Mouse (Mus musculus): ENCODE results near the gene Bcl7a.
A peak's percentile ranks its signal among the peaks of the same experiment; 100 is the strongest.

The Bcl7a gene

GRCm38 (mm10) chr5:123343707-123344627, at the start of gene Bcl7a:
Gene Bcl7a (plus strand): TSS chr5:123343834.
- peak; percentile 91 to 93 for DNase-seq

GRCm38 (mm10) chr5:123294653-123295052, 49.0 kb upstream of the Bcl7a start:
- DNase-seq: no peak

DNA sequence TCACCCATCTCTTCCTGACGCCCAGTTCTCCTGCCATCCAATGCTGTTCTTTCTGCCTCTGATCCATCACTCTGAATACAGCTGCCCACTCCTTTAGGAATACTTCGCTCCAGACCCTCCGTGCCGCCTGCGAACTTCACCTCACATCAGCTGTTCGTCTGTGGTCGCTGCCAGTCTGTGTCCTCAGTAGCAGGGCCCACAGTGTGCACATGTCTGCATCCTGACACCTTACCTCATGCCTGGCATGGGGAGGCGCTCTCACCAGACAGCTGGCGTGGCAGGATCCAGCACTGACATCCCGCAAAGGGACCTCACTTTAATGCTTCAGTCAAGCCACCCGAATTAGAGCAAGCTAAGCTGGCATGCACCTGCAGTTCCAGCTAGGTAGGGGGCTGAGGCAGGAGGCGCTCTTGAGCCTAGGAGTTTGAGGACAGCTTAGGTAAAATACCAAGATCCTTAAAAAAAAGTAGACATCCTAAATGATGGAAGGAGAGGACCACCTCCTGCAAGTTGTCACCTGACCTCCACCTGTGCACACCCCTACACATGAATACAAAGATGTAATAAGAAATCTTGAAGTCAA, 47.3 kb upstream of the Bcl7a start:
- peak in 1 of 2 experiments; percentile 12 for DNase-seq

DNA sequence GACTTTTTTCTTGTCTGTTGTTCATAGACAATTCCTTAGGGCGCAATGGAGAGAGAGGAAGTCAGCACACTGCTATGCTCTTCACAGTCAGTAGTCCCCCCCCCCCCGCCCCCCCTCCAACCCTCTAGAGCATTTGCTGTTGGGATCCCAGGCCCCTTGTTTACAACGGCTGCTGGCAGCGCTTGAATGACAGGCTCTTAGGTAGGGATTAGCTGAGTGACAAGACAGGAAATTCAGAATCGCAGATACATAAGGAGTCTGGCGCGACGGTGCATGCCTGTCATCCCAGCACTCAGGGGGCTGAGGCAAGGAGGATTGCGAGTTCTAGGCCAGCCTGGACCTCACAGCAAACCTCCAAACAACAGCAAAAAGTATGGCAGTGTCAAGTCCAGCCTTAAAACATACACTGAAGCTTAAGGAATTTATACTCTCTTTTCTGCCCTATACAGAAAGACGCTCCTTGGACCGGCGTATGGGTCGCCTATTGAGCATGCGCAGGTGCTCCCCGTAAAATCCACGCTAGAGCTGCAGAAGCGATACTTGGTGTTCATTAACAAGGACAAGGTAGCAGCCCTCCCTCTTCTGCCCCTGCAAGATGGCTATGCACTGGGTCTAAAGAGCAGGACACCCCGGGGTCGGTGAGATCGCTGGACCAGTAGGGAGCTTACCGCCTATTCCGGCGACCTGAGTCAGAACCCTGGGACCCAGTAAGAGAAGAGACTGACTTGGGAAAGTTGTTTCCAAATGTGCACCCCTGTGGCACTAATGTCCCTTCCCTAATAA, 46.5 kb upstream of the Bcl7a start:
- no peak for DNase-seq

GRCm38 (mm10) chr5:123297830-123298229, 45.8 kb upstream of the Bcl7a start:
- no peak for DNase-seq

DNA sequence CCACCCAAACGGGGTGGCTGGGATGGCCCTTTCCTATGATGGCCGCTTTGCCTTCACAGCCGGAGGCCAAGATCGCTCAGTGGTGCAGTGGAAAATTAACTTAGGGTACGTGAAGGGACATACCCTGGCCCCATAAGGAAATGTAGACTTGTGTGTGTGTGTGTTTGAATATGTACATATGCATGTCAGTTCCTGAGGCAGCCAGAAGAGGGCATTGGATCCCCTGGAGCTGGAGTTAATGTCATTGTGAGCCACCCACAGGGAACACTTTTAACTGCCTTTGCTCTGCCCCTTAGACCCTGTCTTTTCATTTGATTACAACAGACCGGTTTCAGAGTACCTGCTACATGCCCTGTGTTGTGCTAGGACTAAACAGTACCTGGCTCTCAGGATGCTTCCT, 45.1 kb upstream of the Bcl7a start:
- peak in 1 of 2 experiments; percentile 13 for DNase-seq

DNA sequence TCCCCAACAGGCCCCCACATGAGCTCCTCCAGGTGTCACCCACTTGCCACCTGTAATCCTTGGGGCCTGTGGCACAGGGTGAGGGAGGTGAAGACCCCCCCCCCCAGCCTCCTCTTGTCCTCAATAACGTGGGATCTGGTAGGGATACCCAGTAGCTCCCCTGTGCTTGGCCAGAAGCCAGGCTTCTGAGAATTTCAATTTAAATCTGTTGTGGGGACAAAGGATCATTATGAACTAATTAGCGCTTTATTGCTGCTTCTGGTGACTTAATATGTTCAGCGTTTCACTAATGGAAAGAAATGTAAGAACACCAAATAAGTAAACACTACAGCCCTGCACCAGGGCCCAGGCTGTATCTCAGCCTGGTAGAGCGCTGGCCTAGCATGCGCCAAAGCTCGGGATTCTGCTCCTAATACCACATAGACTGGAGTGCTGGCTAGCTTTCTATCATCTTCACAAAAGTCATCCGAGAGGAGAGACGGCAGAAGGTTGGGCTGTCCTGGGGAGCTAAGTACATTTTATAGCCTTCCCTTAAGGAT, 43.1 kb upstream of the Bcl7a start:
- no peak for DNase-seq

- no peak for DNase-seq
Measured at GRCm38 (mm10) chr5:123301780-123302521, 41.7 kb upstream of the Bcl7a start.

- DNase-seq: no peak
Measured at GRCm38 (mm10) chr5:123307630-123308282, 35.9 kb upstream of the Bcl7a start.

DNA sequence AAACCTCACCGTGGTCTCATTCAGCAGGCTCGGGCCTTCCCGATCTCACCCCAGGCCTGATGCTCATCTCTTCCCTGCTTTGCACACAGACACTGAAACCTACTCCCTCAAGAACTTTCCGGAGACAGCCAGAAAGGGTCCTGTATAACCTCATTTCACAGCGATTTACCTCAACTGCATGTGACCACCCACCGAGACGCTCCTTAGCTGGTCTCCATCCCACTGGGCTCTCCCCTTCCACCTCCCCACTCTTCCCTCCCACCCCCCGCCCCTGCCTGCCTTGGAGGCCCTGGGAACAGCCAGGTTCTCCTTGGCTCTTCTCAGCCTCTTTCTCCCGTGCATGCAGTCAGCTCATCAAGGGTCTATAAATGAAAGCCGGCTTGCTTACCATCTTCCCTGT, 33.8 kb upstream of the Bcl7a start:
- DNase-seq: no peak

DNA sequence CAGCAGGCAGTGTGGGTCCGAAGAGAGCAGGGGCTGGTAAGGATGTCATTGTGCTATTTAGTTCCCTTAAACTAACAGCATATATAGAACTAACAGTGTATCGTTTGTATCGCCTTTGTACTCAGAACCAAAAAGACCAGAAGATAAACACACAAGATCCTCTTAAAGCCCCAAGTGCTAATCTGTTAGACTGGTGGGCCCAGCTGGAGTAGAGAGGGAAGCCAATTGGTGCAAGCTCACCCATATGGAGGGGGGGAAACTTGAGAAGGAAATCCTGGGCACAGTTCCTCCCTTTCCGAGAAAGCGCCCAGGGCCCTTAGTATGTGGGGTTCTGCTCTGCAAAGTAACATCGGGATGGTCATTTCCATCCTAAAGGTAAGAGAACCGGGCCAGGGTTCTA, 33.4 kb upstream of the Bcl7a start:
- no peak for DNase-seq

DNA sequence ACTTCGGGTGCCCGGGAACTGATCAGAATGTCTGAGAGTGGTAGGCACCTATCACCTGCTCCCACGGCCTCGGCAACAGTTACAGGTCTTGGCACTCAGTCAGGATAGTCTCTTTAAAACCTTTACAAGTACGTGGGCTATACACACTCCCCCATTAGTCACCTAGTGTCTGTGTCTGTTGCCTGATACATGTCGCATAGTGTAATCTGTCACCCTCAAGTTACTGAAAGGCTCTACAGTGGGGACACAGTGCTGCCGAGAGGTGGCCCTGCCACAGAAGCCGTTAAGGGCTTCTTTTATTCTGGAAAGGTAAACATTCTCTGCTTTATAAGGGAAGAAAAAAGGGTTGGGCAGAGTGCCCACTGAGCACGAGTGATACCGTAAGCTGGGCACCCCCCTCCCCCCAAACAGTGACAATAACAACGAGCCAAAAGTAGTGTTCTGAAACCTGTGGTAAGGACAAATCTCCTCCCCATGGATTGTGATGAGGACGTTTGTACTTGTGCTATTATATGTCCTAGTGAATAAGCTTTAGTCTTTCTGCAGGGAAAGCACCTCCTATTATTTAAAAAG, 30.5 kb upstream of the Bcl7a start:
- no peak for DNase-seq

GRCm38 (mm10) chr5:123313851-123314380, 29.7 kb upstream of the Bcl7a start:
- DNase-seq: no peak

- peak; percentile 14 to 63 for DNase-seq
Measured at GRCm38 (mm10) chr5:123315219-123315866, 28.3 kb upstream of the Bcl7a start.

DNA sequence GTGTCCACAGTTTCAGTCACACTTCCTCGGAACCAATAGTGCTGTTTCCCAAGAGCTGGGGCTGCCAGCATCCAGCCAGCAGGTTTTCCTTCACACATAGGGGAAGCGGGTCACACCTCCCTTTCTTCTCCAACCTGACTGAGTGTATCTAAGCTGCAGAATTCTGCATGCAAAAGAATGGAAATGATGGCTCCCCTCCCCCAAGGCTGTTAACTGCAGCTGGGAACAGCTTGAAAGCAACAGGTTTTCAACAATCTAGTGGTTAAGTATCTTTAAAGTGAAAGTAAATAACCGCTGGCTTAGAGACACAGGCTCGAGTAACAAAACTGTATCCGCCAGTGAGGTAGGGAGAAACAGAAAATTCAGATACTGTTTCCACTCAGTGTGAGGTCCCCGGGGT, 25.6 kb upstream of the Bcl7a start:
- peak in 1 of 2 experiments; percentile 21 for DNase-seq

DNA sequence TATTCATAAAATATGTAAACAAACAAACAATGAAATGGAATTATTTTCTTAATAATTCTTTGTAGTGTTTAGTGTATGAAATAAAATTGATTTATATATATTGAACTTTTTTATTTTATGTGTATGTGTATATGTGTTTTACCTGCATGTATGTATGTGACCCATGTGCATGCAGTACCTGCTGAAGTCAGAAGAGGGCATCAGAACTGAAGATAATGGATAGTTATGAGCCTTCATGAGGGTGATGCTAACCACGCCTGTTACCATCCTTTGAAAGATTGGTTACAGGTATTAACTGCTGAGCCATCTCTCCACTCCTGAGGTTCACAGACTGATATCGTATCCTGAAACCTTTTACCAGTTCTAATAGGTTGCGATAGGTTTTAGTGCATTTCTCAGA, 23.5 kb upstream of the Bcl7a start:
- DNase-seq: no peak

- DNase-seq: no peak
Measured at GRCm38 (mm10) chr5:123324242-123324641, 19.4 kb upstream of the Bcl7a start.

GRCm38 (mm10) chr5:123326006-123326750, 17.5 kb upstream of the Bcl7a start:
- DNase-seq: peak; percentile 38 to 54

- peak; percentile 45 to 72 for DNase-seq
Measured at GRCm38 (mm10) chr5:123326751-123327148, 16.9 kb upstream of the Bcl7a start.

GRCm38 (mm10) chr5:123327686-123328085, 15.9 kb upstream of the Bcl7a start:
- DNase-seq: no peak

Data from lung, postnatal 4 days (tissue).